Mouse (Mus musculus) embryonic facial prominence, embryonic 15.5 days (tissue): Measurements from ENCODE around the gene Bmp7. TPM values are rescaled to one million over a fixed set of nuclear protein-coding genes. Genes with fewer than 3 reads are reported as not detected.

ENCODE experiments used
- ATAC-seq: fragments of 200-750 bp; cut with Nextera tagmentation; 2 replicates; pipeline ENCODE4 v1.8.0; 2017; ENCODE audit warnings: low read depth, moderate TSS enrichment; ENCODE audit not compliant: insufficient number of reproducible peaks, low FRiP score, low TSS enrichment
- H3K27ac ChIP-seq: fragments of 300-500 bp; sonication (generic); replicated peaks from 2 replicates; pipeline ENCODE4 v1.5.1; 2015; ENCODE audit warnings: mild to moderate bottlenecking, inconsistent platforms
- H3K27me3 ChIP-seq: fragments of 300-500 bp; sonication (generic); 2 replicates; pipeline ENCODE4 v1.6.1; 2015; ENCODE audit warnings: inconsistent platforms
- H3K36me3 ChIP-seq: fragments of 300-500 bp; sonication (generic); 2 replicates; pipeline ENCODE4 v1.6.1; 2015; ENCODE audit warnings: mild to moderate bottlenecking, inconsistent platforms
- H3K4me1 ChIP-seq: fragments of 300-500 bp; sonication (generic); 2 replicates; pipeline ENCODE4 v1.6.1; 2015; ENCODE audit warnings: inconsistent platforms
- H3K4me2 ChIP-seq: fragments of 300-500 bp; sonication (generic); replicated peaks from 2 replicates; pipeline ENCODE4 v1.6.1; 2015; ENCODE audit warnings: mild to moderate bottlenecking, inconsistent platforms
- H3K4me3 ChIP-seq: fragments of 300-500 bp; sonication (generic); replicated peaks from 2 replicates; pipeline ENCODE4 v1.5.1; 2015; ENCODE audit warnings: mild to moderate bottlenecking, inconsistent platforms
- H3K9ac ChIP-seq: fragments of 300-500 bp; sonication (generic); 2 replicates; pipeline ENCODE4 v1.6.1; 2015; ENCODE audit warnings: inconsistent platforms
- H3K9me3 ChIP-seq: fragments of 300-500 bp; sonication (generic); replicated peaks from 2 replicates; pipeline ENCODE4 v1.6.1; 2016; ENCODE audit warnings: inconsistent platforms
- WGBS: fragments of 180-500 bp; shearing (Covaris S2); methylation state at CpG from one replicate; pipeline ENCODE4 v1.1.7; 2015; 5-methylcytosine and 5-hydroxymethylcytosine counted together
- polyA plus RNA-seq: library from polyadenylated mRNA; unstranded; fragments of >200 nt; fragmentation: Nextera tagmentation; extraction: Ambion mirVana; gene quantifications from 2 replicates; pipeline ENCODE4 v1.2.1, GENCODE M21; 2015

Bmp7 gene
- polyA plus RNA-seq, 1 experiment from 2014 or later = 45.6 TPM

GRCm38 (mm10) chr2:172848193-172848592 is 91.9 kb downstream of the Bmp7 start:
- ATAC-seq = no peak
- WGBS = 54% methylated on average over 6 of the region's 6 CpGs
- Histone ChIP-seq H3K4me3 (no peak overlapping the region), H3K4me2 (peak overlapping the region; percentile 13; the same call in 1 of the 2 replicates), H3K27me3 (peaks cover 6% of the 10 kb centered on the region; the same call in 1 of the 2 replicates), H3K4me1 (peaks cover 67% of the 10 kb centered on the region), H3K27ac (0 out of 2 replicates have a peak overlapping the region, but pooled peaks have one; percentile 5), H3K9me3 (no peaks in the 10 kb centered on the region), H3K9ac (no peak overlapping the region), H3K36me3 (no peaks in the 10 kb centered on the region)

- ATAC-seq = 0 out of 2 replicates have a peak, but pooled peaks have one; percentile 6
- WGBS = 32% methylated on average over 4 of the region's 4 CpGs
- Histone ChIP-seq H3K4me3 (no peak overlapping the region), H3K27ac (peak overlapping the region; percentile 83), H3K36me3 (no peaks in the 10 kb centered on the region), H3K9me3 (no peaks in the 10 kb centered on the region), H3K9ac (no peak overlapping the region), H3K27me3 (peaks cover 3% of the 10 kb centered on the region; the same call in 1 of the 2 replicates), H3K4me1 (peaks cover 52% of the 10 kb centered on the region), H3K4me2 (no peak overlapping the region)
These were observed 93.9 kb downstream of the Bmp7 start for GRCm38 (mm10) chr2:172846311-172846575.

- Histone ChIP-seq H3K4me3 (no peak overlapping the region), H3K4me2 (no peak overlapping the region; the same call in 1 of the 2 replicates), H3K36me3 (no peaks in the 10 kb centered on the region), H3K27ac (peak overlapping the region; percentile 83), H3K9ac (no peak overlapping the region), H3K9me3 (no peaks in the 10 kb centered on the region), H3K27me3 (no peaks in the 10 kb centered on the region), H3K4me1 (peaks cover 52% of the 10 kb centered on the region)
- 25% methylated on average over 31 of the region's 31 CpGs for WGBS
- peak; percentile 66; the same call in 1 of the 2 replicates for ATAC-seq
These were observed 94.4 kb downstream of the Bmp7 start for GRCm38 (mm10) chr2:172845536-172846310.

DNA sequence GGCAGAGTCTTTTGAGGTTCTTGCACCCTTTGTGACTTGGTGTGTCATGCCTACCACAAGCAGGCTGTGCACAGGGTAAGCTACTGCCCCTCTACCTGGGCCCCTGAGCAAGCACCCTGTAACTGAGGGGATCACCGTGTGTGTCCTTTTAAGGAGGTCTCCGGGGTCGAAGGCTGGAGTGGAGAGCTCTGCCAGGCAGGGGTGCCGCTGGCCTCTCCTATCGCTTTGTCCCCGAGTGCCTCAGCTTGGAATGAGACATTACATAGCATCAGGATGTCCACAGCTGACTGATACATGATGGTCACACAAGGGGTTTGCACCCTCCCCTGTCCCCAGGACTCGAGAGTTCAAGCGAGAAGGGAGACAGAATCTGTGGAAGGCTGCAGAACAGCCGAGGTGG is 96.2 kb downstream of the Bmp7 start:
- WGBS = 84% methylated on average over 9 of the region's 9 CpGs
- Histone ChIP-seq H3K27me3 (no peaks in the 10 kb centered on the region), H3K27ac (no peak overlapping the region), H3K4me3 (no peak overlapping the region), H3K36me3 (no peaks in the 10 kb centered on the region), H3K4me1 (peaks cover 45% of the 10 kb centered on the region), H3K9ac (no peak overlapping the region), H3K4me2 (no peak overlapping the region), H3K9me3 (no peaks in the 10 kb centered on the region)
- ATAC-seq = no peak

DNA sequence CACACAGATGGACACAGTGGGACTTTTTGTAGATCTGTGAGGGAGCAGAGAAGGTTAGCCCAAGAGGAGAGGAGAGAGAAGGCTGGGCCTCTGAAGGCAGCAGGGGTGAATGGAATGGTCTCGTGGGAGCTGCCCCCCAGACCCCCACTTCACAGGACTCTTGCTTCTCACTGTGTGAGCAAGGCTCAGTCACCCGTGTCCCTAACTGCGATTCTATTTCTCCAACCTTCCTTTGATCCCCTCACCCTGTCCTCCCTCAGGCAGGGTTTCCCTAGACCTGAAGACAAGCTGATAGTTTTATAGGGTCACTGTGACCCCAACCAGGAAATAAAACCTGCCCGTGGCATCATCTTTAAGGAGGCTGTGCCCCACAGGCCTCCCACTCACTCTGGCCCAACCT is 97.8 kb downstream of the Bmp7 start:
- Histone ChIP-seq H3K27ac (no peak overlapping the region), H3K27me3 (no peaks in the 10 kb centered on the region), H3K9ac (no peak overlapping the region), H3K4me3 (no peak overlapping the region), H3K9me3 (no peaks in the 10 kb centered on the region), H3K4me1 (peaks cover 37% of the 10 kb centered on the region), H3K36me3 (no peaks in the 10 kb centered on the region), H3K4me2 (no peak overlapping the region)
- ATAC-seq = no peak
- 77% methylated on average over 4 of the region's 4 CpGs for WGBS

DNA sequence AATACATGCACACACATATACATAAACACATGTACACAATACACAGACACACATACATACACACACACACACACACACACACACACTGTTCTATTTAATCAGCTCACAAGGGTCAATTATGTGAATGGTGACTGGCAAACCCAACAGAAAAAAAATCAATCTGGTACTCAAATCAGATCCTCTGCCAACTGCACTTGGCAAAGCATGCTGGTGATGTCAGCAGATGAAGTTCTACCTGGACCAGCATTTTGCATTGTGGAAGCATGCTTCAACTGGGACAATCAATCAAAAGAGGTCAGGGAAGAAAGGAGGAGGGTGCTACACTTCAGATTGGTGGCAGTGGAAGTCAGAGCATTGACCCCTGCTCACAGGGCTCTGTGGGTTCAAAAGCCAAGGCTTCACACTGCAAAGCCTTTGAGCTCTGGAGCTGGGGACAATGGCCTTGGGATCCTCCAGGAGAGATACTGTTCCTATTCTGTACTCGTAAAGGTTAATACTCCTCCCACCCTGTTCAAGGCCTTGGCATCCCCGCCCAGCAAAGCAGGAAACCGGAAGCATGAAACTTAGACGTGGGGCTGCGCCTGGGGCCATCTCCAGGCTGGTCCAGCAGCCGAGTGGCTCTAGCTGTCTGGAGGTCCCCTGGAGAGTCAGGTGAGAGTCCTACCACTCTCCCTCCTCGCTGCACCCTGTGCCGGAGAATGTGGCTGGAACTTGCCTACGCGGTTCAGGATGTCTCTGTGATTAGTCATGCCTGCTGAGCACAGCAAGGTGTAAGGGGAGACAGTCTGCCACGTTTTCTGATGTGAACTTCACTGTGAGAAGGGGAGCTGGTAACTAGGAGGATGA is 99.0 kb downstream of the Bmp7 start:
- Histone ChIP-seq H3K27ac (0 out of 2 replicates have a peak overlapping the region, but pooled peaks have one; percentile 14), H3K4me3 (no peak overlapping the region), H3K27me3 (no peaks in the 10 kb centered on the region), H3K4me1 (peaks cover 27% of the 10 kb centered on the region), H3K4me2 (no peak overlapping the region), H3K9ac (no peak overlapping the region), H3K9me3 (no peaks in the 10 kb centered on the region), H3K36me3 (no peaks in the 10 kb centered on the region)
- ATAC-seq = no peak
- WGBS = 25% methylated on average over 11 of the region's 11 CpGs

DNA sequence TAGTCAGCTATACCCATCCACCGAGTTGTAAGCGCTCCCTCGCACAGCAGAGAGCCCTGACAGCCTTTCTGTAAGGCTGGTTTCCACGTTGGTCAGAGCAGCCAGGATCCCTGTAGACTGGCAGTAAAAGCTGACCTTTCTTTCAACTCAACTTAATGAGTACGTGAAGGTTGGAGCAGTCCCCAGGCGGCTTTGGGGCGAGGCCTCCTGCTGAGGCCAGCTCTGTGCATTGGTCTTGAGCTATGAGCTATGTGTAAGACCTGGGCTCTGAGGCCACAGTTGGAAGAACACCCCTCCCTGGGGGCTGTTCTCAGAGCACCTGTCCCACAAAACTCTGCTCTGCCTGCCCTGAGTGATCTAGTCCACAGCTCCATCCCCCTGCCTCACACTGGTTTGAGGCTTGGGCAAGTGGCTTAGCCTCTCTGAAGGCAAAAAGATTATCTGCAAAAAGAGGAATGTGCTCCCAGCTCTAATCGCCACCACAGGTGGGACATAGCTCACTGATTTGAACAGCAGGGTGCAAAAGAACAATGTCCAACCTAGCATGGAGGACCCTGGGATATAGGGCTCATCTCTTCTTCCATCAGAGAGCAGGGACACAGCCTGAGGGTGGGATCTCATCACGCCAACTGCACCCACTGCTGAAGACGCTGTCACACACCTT is 100.7 kb downstream of the Bmp7 start:
- Histone ChIP-seq H3K9me3 (no peaks in the 10 kb centered on the region), H3K9ac (no peak overlapping the region), H3K4me3 (no peak overlapping the region), H3K27ac (no peak overlapping the region), H3K4me1 (peaks cover 13% of the 10 kb centered on the region), H3K4me2 (no peak overlapping the region), H3K36me3 (no peaks in the 10 kb centered on the region), H3K27me3 (no peaks in the 10 kb centered on the region)
- 0 out of 2 replicates have a peak, but pooled peaks have one; percentile 22 for ATAC-seq
- 43% methylated on average over 10 of the region's 10 CpGs for WGBS

DNA sequence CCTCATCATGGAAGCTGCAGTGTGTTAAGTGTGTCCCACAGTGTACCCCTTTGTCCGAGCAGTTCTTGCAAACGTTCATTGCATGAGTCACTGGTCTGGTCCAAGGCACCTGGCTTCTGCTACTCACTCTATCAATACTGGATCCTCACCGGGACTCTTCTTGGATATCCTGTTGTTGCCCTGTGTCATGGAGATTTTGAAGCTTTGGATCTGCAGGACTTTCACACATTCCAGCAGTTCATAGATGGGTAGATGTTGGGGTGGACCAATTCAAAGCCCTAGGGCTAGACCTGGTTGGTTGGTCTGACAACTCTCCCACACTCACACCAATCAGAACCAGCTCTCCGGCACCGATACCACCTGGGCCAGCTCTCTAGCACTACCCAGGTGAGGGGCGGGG is 103.6 kb downstream of the Bmp7 start:
- Histone ChIP-seq H3K4me3 (no peak overlapping the region), H3K9me3 (no peaks in the 10 kb centered on the region), H3K4me2 (no peak overlapping the region), H3K27ac (no peak overlapping the region), H3K4me1 (peaks cover 19% of the 10 kb centered on the region), H3K27me3 (no peaks in the 10 kb centered on the region), H3K36me3 (no peaks in the 10 kb centered on the region), H3K9ac (no peak overlapping the region)
- no peak for ATAC-seq
- 84% methylated on average over 6 of the region's 6 CpGs for WGBS

DNA sequence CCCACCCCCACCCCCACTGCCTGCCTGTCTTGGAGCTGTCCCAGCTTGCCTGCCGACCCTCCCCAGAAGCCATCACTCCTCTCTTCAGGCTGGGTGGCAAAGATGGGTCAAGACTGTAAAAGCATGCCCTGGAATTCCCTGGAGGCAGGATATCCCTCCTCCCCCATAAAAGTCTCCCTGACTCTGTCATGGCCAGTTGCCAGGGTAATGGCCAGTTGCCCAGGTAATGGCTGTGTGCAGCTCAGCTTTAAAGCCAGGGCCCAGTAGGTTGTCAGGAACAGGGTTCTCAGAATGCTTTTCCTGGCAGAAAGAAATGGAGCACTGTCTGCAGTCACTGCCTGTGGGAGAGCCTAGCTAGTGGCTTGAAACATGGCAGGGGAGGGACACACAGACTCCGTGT is 106.9 kb downstream of the Bmp7 start:
- WGBS = 30% methylated on average over 2 of the region's 2 CpGs
- Histone ChIP-seq H3K4me3 (no peak overlapping the region), H3K9me3 (no peaks in the 10 kb centered on the region), H3K4me1 (peaks cover 23% of the 10 kb centered on the region), H3K27me3 (no peaks in the 10 kb centered on the region), H3K36me3 (no peaks in the 10 kb centered on the region), H3K4me2 (no peak overlapping the region), H3K27ac (0 out of 2 replicates have a peak overlapping the region, but pooled peaks have one; percentile 44), H3K9ac (no peak overlapping the region)
- no peak for ATAC-seq

DNA sequence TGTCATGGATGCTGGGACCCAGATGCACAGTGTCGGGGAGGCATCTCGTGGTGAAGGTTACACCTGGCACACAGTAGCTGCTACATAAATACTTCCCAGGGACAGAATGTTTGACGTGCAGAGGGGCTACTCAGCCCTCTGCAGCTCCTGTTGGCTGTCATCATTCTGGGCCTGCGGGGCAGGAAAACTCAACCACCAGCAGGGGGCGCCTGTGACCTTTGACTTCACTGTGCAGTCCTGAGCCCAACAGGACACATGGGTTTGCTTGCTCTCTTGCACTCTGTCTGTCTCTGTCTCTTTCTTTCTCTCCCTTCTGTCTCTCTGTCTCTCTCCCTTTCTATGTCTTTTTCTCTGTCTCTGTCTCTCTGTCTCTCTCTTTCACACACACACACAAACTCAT is 108.4 kb downstream of the Bmp7 start:
- no peaks in the 10 kb centered on the region for H3K27me3 ChIP-seq
- no peak overlapping the region for H3K9ac ChIP-seq
- no peak overlapping the region for H3K27ac ChIP-seq
- H3K4me3 ChIP-seq = no peak overlapping the region
- WGBS = 16% methylated on average over 5 of the region's 5 CpGs
- H3K36me3 ChIP-seq = no peaks in the 10 kb centered on the region
- H3K4me1 ChIP-seq = peaks cover 29% of the 10 kb centered on the region
- no peaks in the 10 kb centered on the region for H3K9me3 ChIP-seq
- H3K4me2 ChIP-seq = no peak overlapping the region
- ATAC-seq = peak; percentile 49; the same call in 1 of the 2 replicates

DNA sequence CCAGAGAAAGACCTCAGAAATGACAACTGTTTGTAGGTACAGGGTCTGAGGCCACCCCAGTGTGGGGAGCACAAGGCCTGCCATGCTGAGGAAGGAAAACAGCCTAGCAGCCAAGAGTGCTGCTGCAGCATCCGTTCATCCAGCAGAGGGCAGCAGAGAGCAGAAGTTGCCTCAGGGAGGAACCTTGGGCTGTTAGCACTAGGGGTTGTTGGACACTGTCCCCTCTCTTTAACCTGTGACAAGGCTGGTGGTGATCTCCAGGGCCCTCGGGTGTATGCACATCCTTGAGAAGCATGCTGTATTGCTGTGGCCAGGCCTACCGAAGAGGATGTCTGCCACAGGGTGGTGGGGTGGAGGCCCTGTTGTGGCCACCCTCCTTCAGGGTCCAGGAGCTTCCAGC is 109.0 kb downstream of the Bmp7 start:
- Histone ChIP-seq H3K27ac (0 out of 2 replicates have a peak overlapping the region, but pooled peaks have one; percentile 19), H3K4me3 (no peak overlapping the region), H3K27me3 (0 out of 2 replicates have a peak, but pooled peaks cover under 1% of the 10 kb centered on the region), H3K36me3 (no peaks in the 10 kb centered on the region), H3K9ac (no peak overlapping the region), H3K4me1 (peaks cover 29% of the 10 kb centered on the region), H3K9me3 (no peaks in the 10 kb centered on the region), H3K4me2 (no peak overlapping the region)
- 0 out of 2 replicates have a peak, but pooled peaks have one; percentile 4 for ATAC-seq
- WGBS = 24% methylated on average over 3 of the region's 3 CpGs
